Mouse (Mus musculus) midbrain, embryonic 16.5 days (tissue): Measurements from ENCODE around the gene Kdm5a. TPM values are rescaled to one million over a fixed set of nuclear protein-coding genes. Genes with fewer than 3 reads are reported as not detected.
A peak's percentile ranks its signal among the peaks of the same experiment; 100 is the strongest.

ENCODE experiments used
- ATAC-seq: fragments of 200-750 bp; cut with Nextera tagmentation; 2 replicates; pipeline ENCODE4 v1.8.0; 2017; ENCODE audit warnings: moderate TSS enrichment
- H3K27ac ChIP-seq: fragments of 300-500 bp; sonication (generic); 2 replicates; pipeline ENCODE4 v1.5.1; 2014; ENCODE audit warnings: mild to moderate bottlenecking, low read length, mixed read lengths
- H3K27me3 ChIP-seq: fragments of 300-500 bp; sonication (generic); 2 replicates; pipeline ENCODE4 v1.6.1; 2014; ENCODE audit warnings: low read depth, low read length, mixed read lengths; ENCODE audit not compliant: control insufficient read depth, insufficient read depth
- H3K36me3 ChIP-seq: fragments of 300-500 bp; sonication (generic); 2 replicates; pipeline ENCODE4 v1.6.1; 2014; ENCODE audit warnings: mild to moderate bottlenecking, low read length, moderate library complexity, mixed read lengths; ENCODE audit not compliant: control insufficient read depth, insufficient read depth
- H3K4me1 ChIP-seq: fragments of 300-500 bp; sonication (generic); 2 replicates; pipeline ENCODE4 v1.6.1; 2014; ENCODE audit warnings: mild to moderate bottlenecking, low read length, mixed read lengths; ENCODE audit not compliant: control insufficient read depth, insufficient read depth
- H3K4me2 ChIP-seq: fragments of 300-500 bp; sonication (generic); 2 replicates; pipeline ENCODE4 v1.6.1; 2014; ENCODE audit warnings: mild to moderate bottlenecking, low read length, mixed read lengths
- H3K4me3 ChIP-seq: fragments of 300-500 bp; sonication (generic); 2 replicates; pipeline ENCODE4 v1.5.1; 2014; ENCODE audit warnings: low read depth, mild to moderate bottlenecking, low read length, moderate library complexity, mixed read lengths
- H3K9ac ChIP-seq: fragments of 300-500 bp; sonication (generic); 2 replicates; pipeline ENCODE4 v1.6.1; 2014; ENCODE audit warnings: low read depth, low read length, mixed read lengths
- H3K9me3 ChIP-seq: fragments of 300-500 bp; sonication (generic); replicated peaks from 2 replicates; pipeline ENCODE4 v1.6.1; 2014; ENCODE audit warnings: mild to moderate bottlenecking, low read length, mixed read lengths; ENCODE audit not compliant: control insufficient read depth, poor library complexity, severe bottlenecking
- WGBS: fragments of 180-500 bp; shearing (Covaris S2); extraction: QIAGEN DNeasy Blood & Tissue Kit; methylation state at CpG from one replicate; pipeline ENCODE4 v1.1.7; 2014; 5-methylcytosine and 5-hydroxymethylcytosine counted together
- polyA plus RNA-seq: library from polyadenylated mRNA; unstranded; fragments of >200 nt; fragmentation: Nextera tagmentation; extraction: Ambion mirVana; gene quantifications from 2 replicates; pipeline ENCODE4 v1.2.1, GENCODE M21; 2015

Kdm5a gene
- polyA plus RNA-seq, 1 experiment from 2014 or later, result 32.0 TPM

DNA sequence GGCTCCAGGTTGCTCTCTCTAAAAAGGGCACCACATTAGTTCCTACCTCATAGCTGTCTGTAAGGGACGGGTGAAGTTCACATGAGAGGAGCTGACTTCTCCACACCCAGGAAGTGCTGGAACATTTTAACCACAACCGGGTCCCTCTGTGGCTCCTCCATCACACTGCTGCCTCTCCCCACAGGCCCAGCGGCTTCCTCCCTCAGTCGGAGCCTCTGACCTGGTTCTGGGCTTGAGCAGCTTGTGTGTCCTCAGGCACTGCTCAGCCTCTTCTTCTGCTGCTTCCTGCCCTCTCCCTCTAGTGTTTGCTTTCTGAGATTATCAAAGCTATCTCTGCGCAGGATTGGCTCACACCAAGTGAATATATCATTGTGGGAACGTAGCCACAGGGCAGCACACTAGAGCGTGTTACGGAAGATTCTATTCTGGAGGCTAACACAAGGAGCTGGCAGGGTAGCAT, 122.2 kb downstream of the Kdm5a start:
- Histone ChIP-seq H3K9ac (no peak overlapping the region), H3K27ac (no peak overlapping the region), H3K9me3 (no peaks in the 10 kb centered on the region), H3K27me3 (no peaks in the 10 kb centered on the region), H3K4me3 (no peak overlapping the region), H3K36me3 (no peaks in the 10 kb centered on the region), H3K4me1 (peaks cover 15% of the 10 kb centered on the region), H3K4me2 (no peak overlapping the region)
- WGBS, result 61% methylated on average over 8 of the region's 8 CpGs
- no peak for ATAC-seq

DNA sequence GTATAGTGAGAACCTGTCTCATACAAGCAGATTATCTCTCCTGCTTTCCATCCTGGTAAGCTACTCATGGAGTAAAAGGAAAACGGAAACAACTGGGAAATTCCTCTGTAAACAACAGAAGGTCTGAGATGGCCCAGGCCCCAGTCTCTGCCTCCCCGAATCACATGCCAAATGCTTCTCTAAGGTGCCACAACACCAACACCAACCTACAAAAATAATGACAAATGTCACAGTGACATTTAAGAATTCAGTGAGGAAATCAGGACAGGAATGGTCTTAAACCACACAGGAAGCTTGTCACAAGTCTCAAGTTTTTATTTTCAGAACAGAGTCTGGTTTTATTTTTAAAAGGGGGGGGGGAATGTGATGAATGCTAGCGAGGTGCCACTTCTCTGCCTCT, 124.7 kb downstream of the Kdm5a start:
- H3K36me3 ChIP-seq, result no peaks in the 10 kb centered on the region
- no peak overlapping the region for H3K4me2 ChIP-seq
- ATAC-seq, result no peak
- no peaks in the 10 kb centered on the region for H3K27me3 ChIP-seq
- 77% methylated on average over 3 of the region's 3 CpGs for WGBS
- H3K9ac ChIP-seq, result no peak overlapping the region
- H3K9me3 ChIP-seq, result no peaks in the 10 kb centered on the region
- H3K4me1 ChIP-seq, result peaks cover 30% of the 10 kb centered on the region
- no peak overlapping the region for H3K27ac ChIP-seq
- no peak overlapping the region for H3K4me3 ChIP-seq

DNA sequence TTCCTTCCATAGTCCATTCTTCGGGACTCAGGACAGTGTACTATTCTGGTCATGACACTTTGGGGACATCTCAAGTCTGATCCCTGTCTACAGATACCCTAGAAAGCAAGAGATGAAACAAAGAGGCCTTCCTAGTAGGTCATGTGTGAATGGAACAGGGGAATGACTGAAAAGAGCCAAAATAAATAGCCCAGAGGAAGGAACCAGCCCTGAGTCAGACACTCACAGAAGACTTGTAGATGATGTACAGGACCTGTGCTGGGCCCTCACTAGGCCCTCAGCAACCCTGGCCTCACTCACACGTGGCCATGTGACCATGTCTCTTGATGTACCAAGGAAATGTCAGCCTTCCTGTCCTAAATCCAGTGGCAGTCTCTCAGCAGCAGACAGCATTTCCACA, 125.5 kb downstream of the Kdm5a start:
- H3K4me2 ChIP-seq, result no peak overlapping the region
- H3K27me3 ChIP-seq, result no peaks in the 10 kb centered on the region
- no peak overlapping the region for H3K27ac ChIP-seq
- H3K4me3 ChIP-seq, result no peak overlapping the region
- peaks cover 32% of the 10 kb centered on the region for H3K4me1 ChIP-seq
- no peak overlapping the region for H3K9ac ChIP-seq
- no peak for ATAC-seq
- no peaks in the 10 kb centered on the region for H3K36me3 ChIP-seq
- WGBS, result 77% methylated on average over 2 of the region's 2 CpGs
- no peaks in the 10 kb centered on the region for H3K9me3 ChIP-seq

DNA sequence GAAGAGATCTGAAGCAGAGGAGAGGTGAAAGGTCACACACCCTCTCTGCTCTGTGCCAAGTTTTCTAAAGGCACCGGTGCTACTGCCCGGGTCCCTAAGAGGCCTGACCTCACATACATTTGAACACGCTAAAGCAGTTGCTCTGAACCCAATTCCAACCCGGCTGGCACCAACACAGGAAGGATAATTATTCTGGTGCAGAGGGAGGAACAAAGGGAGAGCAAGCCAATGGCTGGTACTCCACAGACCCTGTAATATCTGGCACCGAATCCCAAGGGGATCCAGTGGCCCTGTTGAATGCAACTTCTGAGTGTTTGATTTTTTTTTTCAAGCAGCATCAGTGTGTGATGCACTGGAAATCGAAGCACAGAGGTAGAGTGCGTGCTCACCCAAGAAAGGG, 127.1 kb downstream of the Kdm5a start:
- Histone ChIP-seq H3K4me3 (peak overlapping the region; percentile 68), H3K36me3 (no peaks in the 10 kb centered on the region), H3K27me3 (no peaks in the 10 kb centered on the region), H3K27ac (no peak overlapping the region), H3K4me1 (peaks cover 34% of the 10 kb centered on the region), H3K4me2 (peak overlapping the region; percentile 77), H3K9ac (peak overlapping the region; percentile 16), H3K9me3 (no peaks in the 10 kb centered on the region)
- no peak for ATAC-seq
- 36% methylated on average over 7 of the region's 7 CpGs for WGBS

DNA sequence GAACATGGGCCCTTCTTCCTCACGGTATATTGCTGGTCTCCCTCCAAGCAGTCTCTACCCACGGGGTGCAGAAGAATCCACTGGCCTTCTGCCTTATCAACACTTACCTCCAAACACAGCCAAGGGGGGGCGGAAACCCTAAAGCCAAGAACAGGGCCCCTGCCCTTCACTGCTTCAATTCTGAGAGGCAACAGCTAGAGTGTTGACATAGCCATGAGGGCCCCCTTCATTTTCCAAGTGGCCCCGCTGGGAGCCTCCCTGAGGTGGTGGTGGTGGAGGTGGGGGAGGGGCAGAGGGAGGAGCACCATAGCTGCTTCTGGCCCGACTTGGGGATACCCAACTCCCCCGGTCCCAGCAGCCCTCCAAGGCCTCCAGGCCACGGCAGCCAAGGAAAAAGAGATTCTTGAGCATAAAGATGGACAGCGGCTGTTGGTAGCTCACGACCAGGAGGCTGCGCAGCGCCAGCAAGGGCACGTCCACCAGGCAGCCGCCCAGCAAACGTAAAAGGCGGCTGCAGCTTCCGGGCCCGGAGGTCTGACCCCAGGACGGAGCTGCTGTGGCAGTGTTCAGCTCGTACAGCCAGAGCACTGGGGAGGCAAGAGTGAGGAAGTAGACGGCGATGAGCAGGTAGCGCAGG, 128.1 kb downstream of the Kdm5a start:
- H3K4me2 ChIP-seq, result peak overlapping the region; percentile 77
- no peaks in the 10 kb centered on the region for H3K36me3 ChIP-seq
- H3K9ac ChIP-seq, result peak overlapping the region; percentile 80
- 8% methylated on average over 22 of the region's 22 CpGs for WGBS
- H3K9me3 ChIP-seq, result no peaks in the 10 kb centered on the region
- ATAC-seq, result no peak
- H3K27ac ChIP-seq, result no peak overlapping the region
- H3K27me3 ChIP-seq, result no peaks in the 10 kb centered on the region
- H3K4me1 ChIP-seq, result peaks cover 34% of the 10 kb centered on the region
- H3K4me3 ChIP-seq, result peak overlapping the region; percentile 68

DNA sequence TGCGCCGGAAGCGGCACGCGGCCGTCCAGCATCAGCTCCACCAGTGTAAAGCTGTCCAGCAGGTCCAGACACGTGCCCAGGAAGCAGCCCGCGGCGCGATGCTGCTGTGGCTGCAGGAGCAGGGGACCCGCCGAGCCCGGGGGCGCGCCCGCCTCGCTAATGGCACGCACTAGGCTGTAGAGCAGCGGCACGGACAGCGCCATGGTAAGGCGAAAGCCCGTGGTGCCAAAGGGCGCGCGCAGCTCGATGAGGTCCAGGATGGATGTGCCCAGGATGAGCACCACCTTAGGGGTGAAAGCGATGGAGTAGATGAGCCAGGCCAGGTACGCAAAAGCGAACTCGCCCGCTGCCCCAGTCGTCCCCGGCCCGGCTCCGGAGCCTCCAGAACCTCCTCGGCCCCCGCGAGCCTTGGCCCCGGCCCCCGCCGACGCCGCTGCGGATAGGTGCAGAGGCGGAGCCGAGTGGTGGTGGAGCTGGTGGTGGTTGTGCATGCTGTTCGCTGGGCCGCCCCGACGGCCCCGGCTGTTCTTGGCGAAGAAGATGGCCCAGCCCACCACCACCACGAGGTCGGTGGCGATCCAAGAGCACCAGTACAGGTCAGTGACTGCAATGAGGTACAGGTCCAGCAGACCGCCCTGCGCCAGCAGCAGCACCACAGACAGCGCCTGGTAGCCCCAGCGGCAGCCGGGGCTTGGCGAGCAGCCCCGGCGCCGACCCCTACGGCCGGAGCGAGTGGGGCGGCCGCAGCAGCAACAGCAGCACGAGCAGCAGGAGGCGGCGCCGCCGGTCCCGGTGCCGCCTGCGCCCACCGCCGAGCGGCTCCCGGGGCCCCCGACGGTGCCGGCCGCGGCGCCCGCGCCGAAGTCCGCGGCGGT, 128.8 kb downstream of the Kdm5a start:
- Histone ChIP-seq H3K4me2 (peak overlapping the region; percentile 77), H3K27ac (peak overlapping the region; percentile 96), H3K9me3 (no peaks in the 10 kb centered on the region), H3K4me3 (peak overlapping the region; percentile 68), H3K9ac (peak overlapping the region; percentile 80), H3K27me3 (no peaks in the 10 kb centered on the region), H3K4me1 (peaks cover 34% of the 10 kb centered on the region), H3K36me3 (no peaks in the 10 kb centered on the region)
- peak; percentile 25 for ATAC-seq
- 1% methylated on average over 94 of the region's 95 CpGs for WGBS

DNA sequence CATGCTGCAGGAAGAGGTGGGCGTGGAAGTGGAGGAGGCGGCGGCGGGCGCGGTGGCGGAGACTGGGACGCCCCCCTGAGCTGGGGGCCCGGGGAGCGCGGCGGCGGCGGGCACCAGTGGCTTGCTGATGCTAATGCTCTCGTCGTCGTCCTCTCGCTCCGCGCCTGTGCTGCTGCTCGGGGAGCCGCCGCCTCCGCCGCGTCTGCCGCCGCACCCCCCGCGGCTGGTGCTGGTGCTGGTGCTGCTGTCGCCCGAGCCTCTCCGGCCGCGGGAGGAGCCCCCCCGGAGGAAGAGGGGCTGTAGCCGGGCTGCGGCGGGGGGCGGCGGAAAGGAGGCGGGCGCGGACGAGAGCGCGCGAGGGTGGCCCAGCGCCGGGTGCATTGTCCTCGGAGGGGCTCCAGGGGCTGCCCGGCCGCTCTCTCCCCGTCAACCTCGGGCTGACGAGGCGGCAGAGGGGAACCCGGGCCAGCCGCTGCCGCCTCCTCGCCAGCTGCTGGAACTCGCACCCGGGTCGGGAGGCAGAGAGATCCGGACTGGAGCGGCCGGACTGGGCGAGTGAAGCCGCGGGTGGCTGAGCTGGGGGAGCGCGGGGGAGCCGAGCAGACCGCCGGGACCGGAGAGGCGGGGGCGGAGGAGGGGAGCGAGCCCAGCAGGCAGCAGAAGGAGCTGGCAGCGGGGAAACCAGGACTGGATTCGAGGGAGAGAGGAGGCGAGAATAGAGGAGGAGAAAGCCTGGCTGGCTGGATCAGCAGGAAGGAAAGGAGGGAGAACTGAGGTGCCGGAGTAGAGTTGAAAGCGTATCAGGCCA, 129.7 kb downstream of the Kdm5a start, which contains the start of gene Tmem121b:
Gene Tmem121b, minus strand, starts transcription at position 434 of the 808 bp plus-strand sequence.
- peaks cover 34% of the 10 kb centered on the region for H3K4me1 ChIP-seq
- peak within 1 kb of the TSS; percentile 77 for H3K4me2 ChIP-seq
- peak within 1 kb of the TSS; percentile 68 for H3K4me3 ChIP-seq
- peak within 1 kb of the TSS; percentile 96 for H3K27ac ChIP-seq
- no peaks in the 10 kb centered on the region for H3K27me3 ChIP-seq
- H3K9me3 ChIP-seq, result no peaks in the 10 kb centered on the region
- no peaks in the 10 kb centered on the region for H3K36me3 ChIP-seq
- H3K9ac ChIP-seq, result peak within 1 kb of the TSS; percentile 80
- under 1% methylated on average over 61 of the region's 84 CpGs for WGBS
- ATAC-seq, result peak; percentile 84
